Mouse (Mus musculus) gastrocnemius, postnatal 25 days (tissue): ENCODE measurements around the gene Pola1. TPM values are rescaled to one million over a fixed set of nuclear protein-coding genes. Genes with fewer than 3 reads are reported as not detected.

Experiments
- DNase-seq: peaks from one replicate; pipeline ENCODE4 v3.0.0; 2022
- long read RNA-seq, 2 experiments: library from polyadenylated mRNA; stranded (forward); transcript quantifications; one replicate each; pipeline ENCODE4 v2.0.0; 2021
- total RNA-seq, 2 experiments: library from RNA; stranded (reverse); gene quantifications; 1 replicate in 1 of 2; 2 replicates in 1 of 2; pipeline ENCODE4 v1.2.3; 2021

The Pola1 gene
- total RNA-seq = 1 to 10 TPM; 2.5 to 3.1 TPM
- long read RNA-seq, experiment 1, partial matches to known transcripts = 1 of 1 reads
- long read RNA-seq, experiment 1, other reads (novel, unspliced or antisense) = 0 of 1 reads
- long read RNA-seq, experiment 2 = 0 reads

- peak; percentile 89 for DNase-seq
Measured at GRCm38 (mm10) chrX:93631657-93632449, at the start of gene Pola1. Gene Pola1 (minus strand): TSS chrX:93632155.

- no peak for DNase-seq
Measured at GRCm38 (mm10) chrX:93676228-93676627, 44.3 kb upstream of the Pola1 start.

GRCm38 (mm10) chrX:93674836-93675795, 43.2 kb upstream of the Pola1 start:
- peak; percentile 5 for DNase-seq

- no peak for DNase-seq
Measured at GRCm38 (mm10) chrX:93674432-93674831, 42.5 kb upstream of the Pola1 start.

- no peak for DNase-seq
Measured at GRCm38 (mm10) chrX:93664787-93665186, 32.8 kb upstream of the Pola1 start.

GRCm38 (mm10) chrX:93663919-93664586, 32.1 kb upstream of the Pola1 start:
- no peak for DNase-seq

GRCm38 (mm10) chrX:93655153-93655552, 23.2 kb upstream of the Pola1 start:
- DNase-seq = no peak

GRCm38 (mm10) chrX:93654218-93655002, 22.5 kb upstream of the Pola1 start, which contains the start of gene Pcyt1b:
Gene Pcyt1b (plus strand): TSS chrX:93654863.
- DNase-seq = no peak

GRCm38 (mm10) chrX:93650738-93651137, 18.8 kb upstream of the Pola1 start:
- no peak for DNase-seq

GRCm38 (mm10) chrX:93644022-93644421, 12.1 kb upstream of the Pola1 start:
- DNase-seq = no peak

- DNase-seq = no peak
Measured at GRCm38 (mm10) chrX:93643600-93643999, 11.6 kb upstream of the Pola1 start.

GRCm38 (mm10) chrX:93634861-93635375, 3.0 kb upstream of the Pola1 start:
- DNase-seq = no peak

GRCm38 (mm10) chrX:93630256-93630655, 1.7 kb downstream of the Pola1 start:
- no peak for DNase-seq

- DNase-seq = no peak
Measured at GRCm38 (mm10) chrX:93602214-93602613, 29.7 kb downstream of the Pola1 start.

- DNase-seq = no peak
Measured at GRCm38 (mm10) chrX:93594283-93594682, 37.7 kb downstream of the Pola1 start.

- DNase-seq = no peak
Measured at GRCm38 (mm10) chrX:93580931-93581330, 51.0 kb downstream of the Pola1 start.

- no peak for DNase-seq
Measured at GRCm38 (mm10) chrX:93557171-93557570, 74.8 kb downstream of the Pola1 start.

- no peak for DNase-seq
Measured at GRCm38 (mm10) chrX:93539779-93540178, 92.2 kb downstream of the Pola1 start.

- no peak for DNase-seq
Measured at GRCm38 (mm10) chrX:93502865-93503353, 129.0 kb downstream of the Pola1 start.

- no peak for DNase-seq
Measured at GRCm38 (mm10) chrX:93497597-93497996, 134.4 kb downstream of the Pola1 start.

GRCm38 (mm10) chrX:93465711-93466110, 166.2 kb downstream of the Pola1 start:
- DNase-seq = no peak
